Mouse (Mus musculus) CH12.LX (cell line): ENCODE results near the gene Pkm.

ENCODE experiments used
- CHD1 ChIP-seq: IDR thresholded peaks from 2 replicates; pipeline ENCODE4 v1.6.1; 2012; ENCODE audit warnings: low read depth, low read length, improper control_type of control experiment, inconsistent platforms
- CTCF ChIP-seq, 2 experiments: IDR thresholded peaks in 1 of 2; conservative IDR thresholded peaks in 1 of 2; 2 replicates each; pipeline ENCODE4 v1.5.1; 2011 to 2012; ENCODE audit warnings: low read depth in 2 of 2, low read length in 2 of 2, improper control_type of control experiment in 1 of 2, inconsistent platforms in 1 of 2, mild to moderate bottlenecking in 1 of 2, moderate library complexity in 1 of 2
- E2F4 ChIP-seq: IDR thresholded peaks from 2 replicates; pipeline ENCODE4 v1.6.1; 2011; ENCODE audit warnings: low read depth, low read length, improper control_type of control experiment; ENCODE audit not compliant: insufficient replicate concordance
- EP300 ChIP-seq: IDR thresholded peaks from 2 replicates; pipeline ENCODE4 v1.6.1; 2011; ENCODE audit warnings: low read length, improper control_type of control experiment
- PAX5 ChIP-seq: IDR thresholded peaks from 2 replicates; pipeline ENCODE4 v1.6.1; 2012; ENCODE audit warnings: low read length, inconsistent platforms, mixed read lengths
- POLR2A ChIP-seq: IDR thresholded peaks from 2 replicates; pipeline ENCODE4 v1.6.1; 2011; ENCODE audit warnings: low read depth, mild to moderate bottlenecking, improper control_type of control experiment, low read length
- SIN3A ChIP-seq: IDR thresholded peaks from 2 replicates; pipeline ENCODE4 v1.6.1; 2012; ENCODE audit warnings: low read length, improper control_type of control experiment, inconsistent platforms
- UBTF ChIP-seq: IDR thresholded peaks from 2 replicates; pipeline ENCODE4 v1.6.1; 2012; ENCODE audit warnings: low read depth, mild to moderate bottlenecking, inconsistent platforms, low read length, improper control_type of control experiment, moderate library complexity
- ZC3H11A ChIP-seq: IDR thresholded peaks from 2 replicates; pipeline ENCODE4 v1.6.1; 2012; ENCODE audit warnings: low read depth, mild to moderate bottlenecking, inconsistent platforms, low read length, improper control_type of control experiment

- TF ChIP-seq E2F4 (no peak), CTCF (conservative IDR thresholded peaks at IDR 0.05 in 1 of 2, IDR thresholded peaks at IDR 0.05 in 1 of 2; ENCODE audit: low read depth in 2 of 2, low read length in 2 of 2) (no peak), PAX5 (no peak), UBTF (no peak), POLR2A (no peak; the same call in 1 of the 2 replicates), EP300 (no peak), CHD1 (0 out of 2 replicates have a peak, but pooled peaks have one; percentile 14), ZC3H11A (no peak), SIN3A (no peak)
Observed at GRCm38 (mm10) chr9:59658146-59658545, 2.0 kb downstream of the Pkm start.
